Mouse (Mus musculus) kidney, postnatal 0 days (tissue): ENCODE results near the gene Prkce. TPM values are rescaled to one million over a fixed set of nuclear protein-coding genes. Genes with fewer than 3 reads are reported as not detected.

ENCODE experiments used
- ATAC-seq: fragments of 200-750 bp; cut with Nextera tagmentation; replicated peaks from 2 replicates; pipeline ENCODE4 v1.8.0; 2017; ENCODE audit warnings: low read depth, moderate number of reproducible peaks, moderate TSS enrichment, moderate library complexity; ENCODE audit not compliant: low FRiP score
- DNase-seq: peaks from one replicate; pipeline ENCODE4 v3.0.0-alpha.2; 2016; ENCODE audit warnings: low spot score
- H3K27ac ChIP-seq: fragments of 300-500 bp; sonication (generic); 2 replicates; pipeline ENCODE4 v1.5.1; 2014; ENCODE audit warnings: mild to moderate bottlenecking
- H3K27me3 ChIP-seq: fragments of 300-500 bp; sonication (generic); 2 replicates; pipeline ENCODE4 v1.6.1; 2014; ENCODE audit warnings: low read length, mixed read lengths; ENCODE audit not compliant: insufficient read depth
- H3K36me3 ChIP-seq: fragments of 300-500 bp; sonication (generic); 2 replicates; pipeline ENCODE4 v1.6.1; 2014; ENCODE audit warnings: low read length, mixed read lengths; ENCODE audit not compliant: insufficient read depth
- H3K4me1 ChIP-seq: fragments of 300-500 bp; sonication (generic); replicated peaks from 2 replicates; pipeline ENCODE4 v1.6.1; 2014; ENCODE audit warnings: antibody characterized with exemption, low read length, mixed read lengths; ENCODE audit not compliant: insufficient read depth
- H3K4me2 ChIP-seq: fragments of 300-500 bp; sonication (generic); 2 replicates; pipeline ENCODE4 v1.6.1; 2014; ENCODE audit warnings: mild to moderate bottlenecking, low read length, moderate library complexity, mixed read lengths
- H3K4me3 ChIP-seq: fragments of 300-500 bp; sonication (generic); replicated peaks from 2 replicates; pipeline ENCODE4 v1.5.1; 2014; ENCODE audit warnings: low read depth, low read length
- H3K9ac ChIP-seq: fragments of 300-500 bp; sonication (generic); 2 replicates; pipeline ENCODE4 v1.6.1; 2014; ENCODE audit warnings: low read depth, low read length
- H3K9me3 ChIP-seq: fragments of 300-500 bp; sonication (generic); replicated peaks from 2 replicates; pipeline ENCODE4 v1.6.1; 2016; ENCODE audit warnings: low read length, inconsistent platforms, mixed read lengths
- CTCF ChIP-seq: IDR thresholded peaks from 2 replicates; pipeline ENCODE4 v1.5.1; 2016; ENCODE audit warnings: antibody characterized with exemption, low read depth, mild to moderate bottlenecking, moderate library complexity
- WGBS: fragments of 180-500 bp; shearing (Covaris S2); extraction: QIAGEN DNeasy Blood & Tissue Kit; methylation state at CpG from one replicate; pipeline ENCODE4 v1.1.7; 2014; 5-methylcytosine and 5-hydroxymethylcytosine counted together
- polyA plus RNA-seq: library from polyadenylated mRNA; unstranded; fragments of >200 nt; fragmentation: Nextera tagmentation; extraction: Ambion mirVana; gene quantifications from 2 replicates; pipeline ENCODE4 v1.2.1, GENCODE M21; 2015

Prkce gene
- polyA plus RNA-seq, 1 experiment from 2014 or later: 6.0 TPM

DNA sequence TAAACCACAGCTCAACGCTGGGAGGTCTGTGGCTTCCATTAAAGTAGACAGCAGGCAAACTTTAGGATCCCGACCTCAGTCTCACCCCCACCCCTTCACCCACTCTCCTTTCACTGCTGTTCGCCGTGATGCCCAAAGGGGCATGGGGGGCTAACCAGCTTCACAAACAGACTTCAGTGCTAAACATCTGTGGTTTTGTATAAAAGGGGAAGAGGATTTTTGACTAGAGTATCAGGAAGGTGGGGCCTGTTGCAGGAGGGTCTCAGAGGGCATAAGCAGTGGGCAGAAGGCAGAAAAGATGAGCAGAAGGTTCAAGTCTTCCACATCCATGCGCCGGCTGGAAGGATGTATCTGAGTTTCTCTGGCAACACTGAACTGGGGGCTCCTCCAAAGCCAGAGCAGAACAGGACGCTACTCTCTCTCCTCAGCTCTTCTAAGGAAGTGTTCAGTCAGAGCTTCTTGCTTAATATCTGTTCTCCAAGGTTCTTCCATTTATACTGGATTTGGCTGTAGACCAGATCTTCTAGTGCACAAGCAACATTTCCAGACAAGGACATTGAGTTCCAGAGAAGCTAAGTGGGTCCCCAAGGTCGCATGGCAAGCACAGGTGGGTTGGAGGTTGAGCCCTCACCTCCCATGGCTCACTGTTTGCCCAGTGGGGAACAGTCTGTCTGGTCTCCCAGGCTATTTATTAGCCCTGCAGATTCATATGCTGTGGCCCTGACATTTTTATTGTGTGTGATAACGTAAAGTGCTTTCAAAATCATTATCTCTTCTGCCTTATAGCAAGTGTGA, 2.8 kb downstream of the Prkce start:
- Histone ChIP-seq H3K9ac (no peak overlapping the region), H3K4me2 (peak overlapping the region; percentile 95), H3K36me3 (0 out of 2 replicates have a peak, but pooled peaks cover 4% of the 10 kb centered on the region), H3K4me3 (no peak overlapping the region), H3K27me3 (no peaks in the 10 kb centered on the region), H3K4me1 (peaks cover 15% of the 10 kb centered on the region), H3K27ac (no peak overlapping the region), H3K9me3 (no peaks in the 10 kb centered on the region)
- no peak for TF ChIP-seq CTCF
- DNase-seq (no peak), ATAC-seq (no peak)
- 58% methylated on average over 9 of the region's 9 CpGs for WGBS

DNA sequence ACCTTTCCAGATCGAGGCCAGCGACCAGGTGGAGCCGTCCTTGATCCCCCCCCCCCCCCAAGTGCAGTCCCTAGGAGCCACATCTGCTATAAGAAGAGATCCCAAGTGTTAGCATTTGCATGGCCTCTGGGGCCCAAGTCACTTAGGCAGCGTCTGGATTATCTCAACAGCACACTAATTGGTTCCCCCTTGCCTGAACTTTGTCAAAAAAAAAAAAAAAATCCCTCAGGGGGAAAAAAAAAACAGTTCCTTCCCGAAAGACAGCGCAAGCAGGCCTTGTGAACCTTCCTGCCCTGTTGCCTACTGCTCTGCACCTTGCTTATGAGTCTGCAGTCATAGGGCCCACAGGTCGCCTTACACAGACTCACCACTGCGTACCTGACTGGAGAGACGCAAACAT, 7.9 kb downstream of the Prkce start:
- Histone ChIP-seq H3K4me2 (no peak overlapping the region), H3K27me3 (no peaks in the 10 kb centered on the region), H3K4me3 (no peak overlapping the region), H3K27ac (no peak overlapping the region), H3K36me3 (0 out of 2 replicates have a peak, but pooled peaks cover 4% of the 10 kb centered on the region), H3K4me1 (no peaks in the 10 kb centered on the region), H3K9me3 (no peaks in the 10 kb centered on the region), H3K9ac (no peak overlapping the region)
- no peak for TF ChIP-seq CTCF
- no peak for DNase-seq
- WGBS: 62% methylated on average over 9 of the region's 9 CpGs
- ATAC-seq: no peak

DNA sequence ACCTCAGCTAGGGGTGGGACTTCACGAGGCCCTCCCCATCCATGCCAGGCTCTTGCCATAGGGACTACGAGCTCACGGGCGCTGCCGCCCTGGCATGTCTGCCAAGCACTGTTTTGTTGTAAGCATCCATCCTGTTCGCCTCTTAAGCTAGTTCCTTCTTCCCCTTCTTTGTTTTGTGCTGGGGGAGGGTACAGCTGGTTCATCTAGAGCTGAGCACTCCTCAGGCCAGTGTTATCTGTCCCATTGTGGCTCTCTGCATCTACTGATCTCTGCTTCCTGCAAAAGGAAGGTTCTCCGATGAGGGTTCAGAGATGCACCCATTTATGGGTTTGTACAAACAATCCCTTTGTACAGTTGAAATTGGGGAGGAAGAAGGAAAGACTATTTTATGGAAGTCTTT, 9.1 kb downstream of the Prkce start:
- no peak overlapping the region for H3K4me3 ChIP-seq
- no peaks in the 10 kb centered on the region for H3K36me3 ChIP-seq
- H3K9ac ChIP-seq: no peak overlapping the region
- no peaks in the 10 kb centered on the region for H3K4me1 ChIP-seq
- H3K9me3 ChIP-seq: no peaks in the 10 kb centered on the region
- DNase-seq (no peak), ATAC-seq (no peak)
- 76% methylated on average over 7 of the region's 7 CpGs for WGBS
- no peak overlapping the region for H3K4me2 ChIP-seq
- no peak for TF ChIP-seq CTCF
- no peak overlapping the region for H3K27ac ChIP-seq
- no peaks in the 10 kb centered on the region for H3K27me3 ChIP-seq

DNA sequence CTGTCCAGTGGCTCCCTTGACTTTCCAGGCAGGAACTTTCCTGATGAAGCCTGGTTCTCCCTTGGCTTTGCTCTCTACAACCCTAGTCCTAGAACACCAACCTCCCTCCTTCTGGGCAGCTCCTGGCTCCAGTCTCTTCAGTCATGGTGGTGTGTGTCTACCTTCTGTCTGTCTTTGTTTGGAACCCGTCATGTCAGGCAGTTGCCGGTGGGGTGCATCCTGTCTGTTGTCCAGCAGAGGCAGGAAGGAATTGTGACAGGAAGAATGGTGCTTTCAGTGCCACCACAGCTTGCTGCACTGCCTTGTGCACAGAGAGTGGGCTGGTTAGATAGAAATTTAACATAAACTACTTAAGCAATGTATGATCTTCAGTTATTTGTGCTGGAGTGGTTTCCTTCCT, 16.2 kb downstream of the Prkce start:
- no peak overlapping the region for H3K4me2 ChIP-seq
- H3K9ac ChIP-seq: no peak overlapping the region
- no peak; the same call in 1 of the 2 replicates for TF ChIP-seq CTCF
- no peak overlapping the region for H3K4me3 ChIP-seq
- H3K4me1 ChIP-seq: no peaks in the 10 kb centered on the region; the same call in 1 of the 2 replicates
- no peak overlapping the region for H3K27ac ChIP-seq
- no peaks in the 10 kb centered on the region for H3K36me3 ChIP-seq
- no peaks in the 10 kb centered on the region for H3K27me3 ChIP-seq
- ATAC-seq (no peak), DNase-seq (no peak)
- no peaks in the 10 kb centered on the region for H3K9me3 ChIP-seq
- WGBS: 46% methylated on average over 2 of the region's 2 CpGs

DNA sequence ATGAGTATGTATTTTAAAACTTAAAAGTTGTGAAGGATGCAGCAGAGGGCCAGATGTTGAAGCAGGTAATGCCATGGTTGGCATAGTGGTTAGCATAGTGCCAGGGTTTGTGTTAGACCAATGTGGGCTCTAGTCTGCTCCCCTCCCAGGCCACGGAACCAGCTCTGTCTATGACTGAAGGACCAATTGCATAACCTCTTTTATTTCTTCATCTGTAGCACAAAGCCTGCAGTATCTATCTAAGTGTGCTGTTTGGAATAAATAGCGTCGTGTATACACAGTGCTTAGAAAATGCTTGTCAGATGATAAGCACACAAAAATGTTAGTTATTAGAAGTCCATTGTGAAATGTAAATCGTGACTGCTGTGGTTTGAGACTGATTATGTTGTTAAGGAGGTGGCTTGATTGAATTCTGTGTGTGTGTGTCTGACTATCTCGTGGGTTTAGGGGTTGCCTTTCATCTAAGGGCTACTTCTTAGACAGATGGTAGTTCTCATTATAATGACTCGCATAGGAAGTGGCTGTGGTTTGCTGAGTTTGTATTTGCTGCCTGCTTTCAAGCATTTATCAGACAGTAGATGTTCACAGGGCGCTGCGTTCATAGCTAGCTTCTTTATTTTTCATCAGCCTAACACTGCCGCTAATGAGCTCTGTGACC, 17.1 kb downstream of the Prkce start:
- TF ChIP-seq CTCF: no peak
- 53% methylated on average over 9 of the region's 9 CpGs for WGBS
- H3K4me3 ChIP-seq: no peak overlapping the region
- no peak overlapping the region for H3K4me2 ChIP-seq
- H3K36me3 ChIP-seq: no peaks in the 10 kb centered on the region
- H3K9ac ChIP-seq: no peak overlapping the region
- ATAC-seq (no peak), DNase-seq (peak; percentile 67)
- H3K4me1 ChIP-seq: no peaks in the 10 kb centered on the region; the same call in 1 of the 2 replicates
- no peaks in the 10 kb centered on the region for H3K27me3 ChIP-seq
- H3K27ac ChIP-seq: no peak overlapping the region
- no peaks in the 10 kb centered on the region for H3K9me3 ChIP-seq

DNA sequence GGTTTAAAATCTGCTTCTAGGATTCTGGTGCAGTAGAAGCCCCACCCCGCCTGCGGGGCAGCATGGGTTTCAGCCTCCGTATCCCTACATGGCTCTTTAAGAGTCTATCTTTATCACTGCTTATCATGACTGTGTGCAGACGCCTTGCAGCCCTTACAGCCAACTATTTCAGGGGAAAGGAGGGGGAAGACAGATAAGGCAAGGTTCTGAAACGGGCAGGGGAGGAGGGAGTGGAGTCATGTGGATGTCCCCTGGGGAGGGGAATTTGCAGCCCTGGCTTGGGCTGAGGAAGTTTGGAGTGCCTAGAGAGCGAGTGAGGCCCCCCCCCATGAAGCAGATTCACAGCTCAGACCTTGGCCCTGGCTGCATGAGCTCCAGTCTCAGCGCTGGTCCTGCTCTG, 18.0 kb downstream of the Prkce start:
- Histone ChIP-seq H3K27ac (no peak overlapping the region), H3K4me2 (no peak overlapping the region), H3K9me3 (no peaks in the 10 kb centered on the region), H3K4me1 (no peaks in the 10 kb centered on the region; the same call in 1 of the 2 replicates), H3K36me3 (no peaks in the 10 kb centered on the region), H3K27me3 (no peaks in the 10 kb centered on the region), H3K9ac (no peak overlapping the region), H3K4me3 (no peak overlapping the region)
- peak; percentile 59 for DNase-seq
- TF ChIP-seq CTCF: no peak
- no peak for ATAC-seq
- 31% methylated on average over 7 of the region's 7 CpGs for WGBS
